Mouse (Mus musculus) heart, adult 2 months (tissue): ENCODE data around the gene Gm37240.

Experiments
- CTCF ChIP-seq: fragments of 200-600 bp; IDR thresholded peaks from 2 replicates; pipeline ENCODE4 v1.8.1; 2022; ENCODE audit warnings: antibody characterized with exemption, mild to moderate bottlenecking, moderate library complexity
- EP300 ChIP-seq: fragments of 200-500 bp; IDR thresholded peaks from 2 replicates; pipeline ENCODE4 v1.6.1; 2011; ENCODE audit warnings: low read depth, low read length, control low read depth; ENCODE audit not compliant: insufficient read depth

GRCm38 (mm10) chr3:85677952-85678351, 209.4 kb downstream of the Gm37240 start:
- TF ChIP-seq CTCF = no peak
- TF ChIP-seq EP300 = no peak
